Mouse (Mus musculus): ENCODE measurements at regions not wholly inside any gene's neighbourhood (a gene's known extent, or its start where the extent isn't known, plus 50 kb on each side); places are given as distances from the start of the nearest gene placed in this dataset.

DNA sequence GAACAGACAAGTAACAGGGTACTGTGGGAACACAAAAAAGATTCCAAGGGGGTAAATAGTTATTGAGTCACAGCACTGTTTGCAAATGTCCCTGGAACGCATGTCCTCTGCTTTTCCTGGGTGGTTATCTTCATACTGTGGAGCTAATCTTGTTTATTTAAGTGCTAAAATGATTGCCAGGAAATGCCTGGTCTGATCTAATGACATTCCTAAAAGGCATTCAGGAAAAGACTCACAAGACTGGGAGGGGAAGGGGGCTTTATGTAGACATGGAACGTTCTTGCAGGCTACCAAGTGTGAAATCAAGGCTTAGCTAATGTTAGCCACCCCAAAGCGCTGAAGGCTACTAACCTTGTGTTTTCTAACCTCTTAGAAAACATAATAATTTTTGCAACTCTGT, 287.0 kb upstream of the Ccdc54 start:
- no peak overlapping the region for H3K4me2 ChIP-seq (replicated peaks; ENCODE audit: low read depth, low read length)
- no peaks in the 10 kb centered on the region; the same call in 1 of the 2 replicates for H3K4me1 ChIP-seq (ENCODE audit: insufficient read depth, low read length)
- no peaks in the 10 kb centered on the region for H3K36me3 ChIP-seq (ENCODE audit: insufficient read depth, low read length)
- no peaks in the 10 kb centered on the region for H3K9me3 ChIP-seq (ENCODE audit: low read length)
- H3K4me3 ChIP-seq (ENCODE audit: low read length) = no peak overlapping the region
- H3K27me3 ChIP-seq (ENCODE audit: insufficient read depth, low read length) = no peaks in the 10 kb centered on the region
- H3K27ac ChIP-seq (ENCODE audit: low read length) = no peak overlapping the region
- 50% methylated on average over 3 of the region's 3 CpGs for WGBS
- no peak; the same call in 1 of the 2 replicates for ATAC-seq (ENCODE audit: low FRiP score, low TSS enrichment)
- H3K9ac ChIP-seq (replicated peaks; ENCODE audit: low read length) = no peak overlapping the region

- 87% methylated on average over 4 of the region's 4 CpGs for WGBS
- Histone ChIP-seq H3K4me2 (replicated peaks; ENCODE audit: low read depth, low read length) (no peak overlapping the region), H3K9me3 (ENCODE audit: low read length) (no peaks in the 10 kb centered on the region), H3K36me3 (ENCODE audit: insufficient read depth, low read length) (no peaks in the 10 kb centered on the region), H3K9ac (replicated peaks; ENCODE audit: low read length) (no peak overlapping the region), H3K4me3 (ENCODE audit: low read length) (no peak overlapping the region), H3K27me3 (ENCODE audit: insufficient read depth, low read length) (no peaks in the 10 kb centered on the region), H3K27ac (ENCODE audit: low read length) (no peak overlapping the region), H3K4me1 (ENCODE audit: insufficient read depth, low read length) (no peaks in the 10 kb centered on the region)
- ATAC-seq (ENCODE audit: low FRiP score, low TSS enrichment) = no peak
Observed at GRCm38 (mm10) chr16:50871318-50871717, 280.4 kb upstream of the Ccdc54 start.

DNA sequence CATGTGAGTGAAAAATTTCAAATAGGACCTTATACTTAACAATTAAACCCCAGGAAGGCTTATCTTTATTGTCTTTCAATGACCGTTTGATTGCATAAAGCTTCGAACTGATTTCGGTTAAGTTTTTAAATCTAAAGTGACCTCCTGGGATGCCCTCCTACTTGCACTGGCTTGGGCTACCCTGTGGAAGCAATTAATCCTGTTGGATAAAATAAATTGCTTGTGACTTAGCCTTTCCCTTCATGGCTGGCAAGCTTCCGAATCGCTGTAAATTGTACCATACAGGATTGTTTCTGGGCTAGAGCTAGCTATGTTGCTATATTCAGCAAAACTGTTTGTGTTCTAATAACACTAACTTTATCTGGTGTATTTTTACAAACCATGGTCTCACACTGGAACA, 272.6 kb upstream of the Ccdc54 start:
- no peak overlapping the region for H3K4me2 ChIP-seq (replicated peaks; ENCODE audit: low read depth, low read length)
- ATAC-seq (ENCODE audit: low FRiP score, low TSS enrichment) = peak; percentile 51; the same call in 1 of the 2 replicates
- no peaks in the 10 kb centered on the region for H3K36me3 ChIP-seq (ENCODE audit: insufficient read depth, low read length)
- H3K9ac ChIP-seq (replicated peaks; ENCODE audit: low read length) = no peak overlapping the region
- no peak overlapping the region for H3K4me3 ChIP-seq (ENCODE audit: low read length)
- H3K4me1 ChIP-seq (ENCODE audit: insufficient read depth, low read length) = no peaks in the 10 kb centered on the region
- H3K27me3 ChIP-seq (ENCODE audit: insufficient read depth, low read length) = no peaks in the 10 kb centered on the region
- H3K9me3 ChIP-seq (ENCODE audit: low read length) = no peaks in the 10 kb centered on the region
- 58% methylated on average over 5 of the region's 5 CpGs for WGBS
- H3K27ac ChIP-seq (ENCODE audit: low read length) = no peak overlapping the region

- no peak overlapping the region for H3K27ac ChIP-seq (ENCODE audit: low read length)
- H3K36me3 ChIP-seq (ENCODE audit: insufficient read depth, low read length) = no peaks in the 10 kb centered on the region
- no peaks in the 10 kb centered on the region for H3K9me3 ChIP-seq (ENCODE audit: low read length)
- H3K9ac ChIP-seq (replicated peaks; ENCODE audit: low read length) = no peak overlapping the region
- no peak for ATAC-seq (ENCODE audit: low FRiP score, low TSS enrichment)
- H3K27me3 ChIP-seq (ENCODE audit: insufficient read depth, low read length) = no peaks in the 10 kb centered on the region
- 92% methylated on average over 1 of the region's 1 CpGs for WGBS
- H3K4me2 ChIP-seq (replicated peaks; ENCODE audit: low read depth, low read length) = no peak overlapping the region
- H3K4me1 ChIP-seq (ENCODE audit: insufficient read depth, low read length) = no peaks in the 10 kb centered on the region
- no peak overlapping the region for H3K4me3 ChIP-seq (ENCODE audit: low read length)
Observed at GRCm38 (mm10) chr16:50859513-50859912, 268.6 kb upstream of the Ccdc54 start.

DNA sequence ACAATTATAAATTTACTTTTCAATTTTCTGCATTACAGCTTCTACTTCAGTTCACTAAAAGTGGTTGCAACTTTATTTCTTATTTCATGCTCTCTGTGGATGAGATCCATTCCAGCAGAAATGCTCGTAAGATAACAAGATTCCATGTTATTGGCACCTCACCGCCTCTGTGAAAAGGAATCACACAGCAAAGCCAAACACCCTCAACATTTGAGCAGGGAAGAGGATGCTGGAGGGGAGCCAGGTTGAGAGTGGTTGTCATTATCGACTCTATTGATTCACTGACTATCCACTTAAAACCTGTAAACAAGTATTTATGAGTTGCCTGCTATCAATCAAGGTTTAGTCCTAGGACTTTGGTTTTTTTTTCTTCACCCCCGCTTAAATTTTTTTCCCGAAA, 261.1 kb upstream of the Ccdc54 start:
- Histone ChIP-seq H3K4me1 (ENCODE audit: insufficient read depth, low read length) (no peaks in the 10 kb centered on the region), H3K27me3 (ENCODE audit: insufficient read depth, low read length) (no peaks in the 10 kb centered on the region), H3K9ac (replicated peaks; ENCODE audit: low read length) (no peak overlapping the region), H3K9me3 (ENCODE audit: low read length) (no peaks in the 10 kb centered on the region), H3K36me3 (ENCODE audit: insufficient read depth, low read length) (no peaks in the 10 kb centered on the region), H3K4me2 (replicated peaks; ENCODE audit: low read depth, low read length) (no peak overlapping the region), H3K4me3 (ENCODE audit: low read length) (no peak overlapping the region), H3K27ac (ENCODE audit: low read length) (no peak overlapping the region)
- WGBS = 80% methylated on average over 5 of the region's 5 CpGs
- ATAC-seq (ENCODE audit: low FRiP score, low TSS enrichment) = no peak

GRCm38 (mm10) chr16:50847693-50848092, 256.7 kb upstream of the Ccdc54 start:
- Histone ChIP-seq H3K4me1 (ENCODE audit: insufficient read depth, low read length) (no peaks in the 10 kb centered on the region), H3K9ac (replicated peaks; ENCODE audit: low read length) (no peak overlapping the region), H3K9me3 (ENCODE audit: low read length) (no peaks in the 10 kb centered on the region), H3K4me2 (replicated peaks; ENCODE audit: low read depth, low read length) (no peak overlapping the region), H3K27me3 (ENCODE audit: insufficient read depth, low read length) (no peaks in the 10 kb centered on the region), H3K27ac (ENCODE audit: low read length) (no peak overlapping the region), H3K36me3 (ENCODE audit: insufficient read depth, low read length) (no peaks in the 10 kb centered on the region), H3K4me3 (ENCODE audit: low read length) (no peak overlapping the region)
- ATAC-seq (ENCODE audit: low FRiP score, low TSS enrichment) = no peak
- WGBS = 31% methylated on average over 2 of the region's 2 CpGs

GRCm38 (mm10) chr16:50846505-50846904, 255.6 kb upstream of the Ccdc54 start:
- no peaks in the 10 kb centered on the region for H3K36me3 ChIP-seq (ENCODE audit: insufficient read depth, low read length)
- H3K27ac ChIP-seq (ENCODE audit: low read length) = no peak overlapping the region
- no peaks in the 10 kb centered on the region for H3K9me3 ChIP-seq (ENCODE audit: low read length)
- no peak overlapping the region for H3K9ac ChIP-seq (replicated peaks; ENCODE audit: low read length)
- 59% methylated on average over 4 of the region's 4 CpGs for WGBS
- ATAC-seq (ENCODE audit: low FRiP score, low TSS enrichment) = no peak
- no peaks in the 10 kb centered on the region for H3K27me3 ChIP-seq (ENCODE audit: insufficient read depth, low read length)
- no peak overlapping the region for H3K4me2 ChIP-seq (replicated peaks; ENCODE audit: low read depth, low read length)
- H3K4me3 ChIP-seq (ENCODE audit: low read length) = no peak overlapping the region
- no peaks in the 10 kb centered on the region for H3K4me1 ChIP-seq (ENCODE audit: insufficient read depth, low read length)

- H3K4me2 ChIP-seq (replicated peaks; ENCODE audit: low read depth, low read length) = no peak overlapping the region
- no peak overlapping the region for H3K9ac ChIP-seq (replicated peaks; ENCODE audit: low read length)
- no peaks in the 10 kb centered on the region for H3K9me3 ChIP-seq (ENCODE audit: low read length)
- H3K4me1 ChIP-seq (ENCODE audit: insufficient read depth, low read length) = no peaks in the 10 kb centered on the region
- H3K36me3 ChIP-seq (ENCODE audit: insufficient read depth, low read length) = no peaks in the 10 kb centered on the region
- no peaks in the 10 kb centered on the region for H3K27me3 ChIP-seq (ENCODE audit: insufficient read depth, low read length)
- peak; percentile 90 for ATAC-seq (ENCODE audit: low FRiP score, low TSS enrichment)
- no peak overlapping the region for H3K27ac ChIP-seq (ENCODE audit: low read length)
- H3K4me3 ChIP-seq (ENCODE audit: low read length) = no peak overlapping the region
- WGBS = 36% methylated on average over 15 of the region's 15 CpGs
Observed at GRCm38 (mm10) chr16:50841677-50842580, 251.0 kb upstream of the Ccdc54 start.

- H3K4me2 ChIP-seq (replicated peaks; ENCODE audit: low read depth, low read length) = peak overlapping the region; percentile 31
- no peaks in the 10 kb centered on the region for H3K9me3 ChIP-seq (ENCODE audit: low read length)
- no peaks in the 10 kb centered on the region for H3K4me1 ChIP-seq (ENCODE audit: insufficient read depth, low read length)
- 46% methylated on average over 10 of the region's 10 CpGs for WGBS
- no peak overlapping the region for H3K4me3 ChIP-seq (ENCODE audit: low read length)
- peak; percentile 50 for ATAC-seq (ENCODE audit: low FRiP score, low TSS enrichment)
- H3K27me3 ChIP-seq (ENCODE audit: insufficient read depth, low read length) = no peaks in the 10 kb centered on the region
- no peak overlapping the region; the same call in 1 of the 2 replicates for H3K9ac ChIP-seq (replicated peaks; ENCODE audit: low read length)
- no peaks in the 10 kb centered on the region for H3K36me3 ChIP-seq (ENCODE audit: insufficient read depth, low read length)
- H3K27ac ChIP-seq (ENCODE audit: low read length) = no peak overlapping the region
Observed at GRCm38 (mm10) chr16:50841205-50841604, 250.3 kb upstream of the Ccdc54 start.

DNA sequence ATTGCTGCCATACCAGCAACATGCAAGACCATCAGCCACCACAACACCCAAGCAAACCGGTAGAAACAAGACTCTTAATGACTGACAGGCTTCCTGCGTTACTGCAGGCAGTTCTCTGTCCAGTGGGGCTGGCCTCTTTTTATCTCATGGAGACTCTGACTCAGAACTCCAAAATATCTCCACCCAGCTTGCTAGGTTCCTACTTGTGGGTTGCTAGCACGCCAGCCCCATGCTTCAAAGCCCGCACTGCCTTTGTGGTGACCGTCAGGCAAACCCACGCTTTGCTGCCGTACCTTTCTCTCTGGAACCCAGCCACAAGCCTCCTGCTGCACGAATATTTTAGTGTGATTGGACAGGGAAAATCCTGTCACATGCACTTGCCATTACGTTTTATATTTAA, 248.7 kb upstream of the Ccdc54 start:
- Histone ChIP-seq H3K9me3 (ENCODE audit: low read length) (no peaks in the 10 kb centered on the region), H3K4me3 (ENCODE audit: low read length) (no peak overlapping the region), H3K9ac (replicated peaks; ENCODE audit: low read length) (no peak overlapping the region), H3K4me2 (replicated peaks; ENCODE audit: low read depth, low read length) (no peak overlapping the region), H3K27ac (ENCODE audit: low read length) (no peak overlapping the region), H3K4me1 (ENCODE audit: insufficient read depth, low read length) (no peaks in the 10 kb centered on the region), H3K27me3 (ENCODE audit: insufficient read depth, low read length) (no peaks in the 10 kb centered on the region), H3K36me3 (ENCODE audit: insufficient read depth, low read length) (no peaks in the 10 kb centered on the region)
- 82% methylated on average over 9 of the region's 9 CpGs for WGBS
- ATAC-seq (ENCODE audit: low FRiP score, low TSS enrichment) = no peak
